Mouse (Mus musculus) neutrophil, adult 5-6 weeks (primary cell): ENCODE measurements around the gene Anapc7. TPM values are rescaled to one million over a fixed set of nuclear protein-coding genes. Genes with fewer than 3 reads are reported as not detected.
"Not testable (repeated sequence)": the region's sequence is repeated elsewhere in the genome, so short reads cannot be mapped to it uniquely, and the experiment has no call there.

Source experiments
- ATAC-seq: fragments of 151-379, 151-347 bp; 2 replicates; pipeline ENCODE4 v1.8.0; 2017; ENCODE audit warnings: mild to moderate bottlenecking, moderate TSS enrichment; ENCODE audit not compliant: insufficient number of reproducible peaks, poor library complexity, low FRiP score, severe bottlenecking; ENCODE audit errors: extremely low read depth
- total RNA-seq: library from RNA; stranded (forward); fragments of 200-1000 nt; gene quantifications from 2 replicates; pipeline ENCODE4 v1.2.3, GENCODE M21; 2017

Anapc7 gene
- total RNA-seq, 1 experiment from 2014 or later: 24.6 TPM

DNA sequence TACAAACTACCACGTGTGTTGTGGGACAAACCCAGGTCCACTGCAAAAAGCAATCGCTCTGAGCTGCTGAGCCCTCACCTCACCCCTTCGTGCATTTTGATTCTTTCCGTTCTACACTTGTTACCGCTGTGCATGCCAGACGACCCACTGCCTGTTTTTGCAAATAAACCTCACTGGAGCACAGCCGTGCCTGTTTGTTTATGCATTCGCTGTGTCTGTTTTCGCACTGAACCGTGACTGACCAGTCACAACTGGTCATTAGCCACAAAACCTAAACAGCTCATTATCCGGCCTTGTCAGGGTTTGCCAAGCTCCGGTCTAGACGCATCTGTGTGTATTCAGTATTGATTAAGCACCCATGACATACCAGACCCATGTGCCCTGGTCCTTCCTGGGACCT lies 19.3 kb upstream of the Anapc7 start:
- ATAC-seq: no peak

DNA sequence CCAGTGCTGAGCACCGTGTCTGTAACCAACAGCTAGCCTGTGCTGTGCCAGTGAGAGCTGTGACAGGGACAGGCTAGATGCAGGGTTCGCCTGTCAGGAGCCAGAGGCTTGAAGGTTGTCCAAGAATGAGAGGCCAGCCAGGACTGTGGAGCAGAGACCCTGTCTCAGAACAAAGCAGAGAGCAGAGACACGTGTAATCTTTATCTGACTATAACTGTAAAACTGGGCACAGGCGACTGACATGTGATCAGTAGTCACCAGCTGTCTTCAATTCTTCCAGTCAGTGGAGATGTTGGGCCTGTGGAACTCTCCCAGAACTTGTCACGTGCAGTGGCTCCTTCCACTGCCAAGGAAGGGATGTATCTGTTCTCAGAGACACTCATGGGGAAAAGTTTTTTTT lies 18.7 kb upstream of the Anapc7 start:
- ATAC-seq: no peak

DNA sequence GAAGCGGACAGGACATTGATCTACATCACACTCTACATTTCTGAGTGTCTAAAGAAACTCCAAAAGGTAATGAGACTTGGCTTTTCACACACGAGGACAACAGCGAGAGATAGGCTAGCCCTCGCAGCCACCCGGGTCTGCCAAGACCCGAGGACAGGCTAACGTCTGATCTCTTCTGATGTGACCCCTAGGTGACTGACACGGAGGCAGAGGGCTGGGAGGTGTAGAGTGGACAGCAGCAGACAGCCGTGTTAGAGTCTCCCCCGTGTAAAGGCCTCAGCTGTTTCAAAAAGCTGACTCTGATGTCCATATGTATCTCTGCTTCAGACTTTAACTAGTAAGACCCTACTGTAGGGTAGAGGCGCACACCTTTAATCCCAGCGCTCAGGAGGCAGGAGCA lies 18.1 kb upstream of the Anapc7 start:
- ATAC-seq: no peak

GRCm38 (mm10) chr5:122405537-122405936 lies 16.0 kb upstream of the Anapc7 start:
- no peak for ATAC-seq

DNA sequence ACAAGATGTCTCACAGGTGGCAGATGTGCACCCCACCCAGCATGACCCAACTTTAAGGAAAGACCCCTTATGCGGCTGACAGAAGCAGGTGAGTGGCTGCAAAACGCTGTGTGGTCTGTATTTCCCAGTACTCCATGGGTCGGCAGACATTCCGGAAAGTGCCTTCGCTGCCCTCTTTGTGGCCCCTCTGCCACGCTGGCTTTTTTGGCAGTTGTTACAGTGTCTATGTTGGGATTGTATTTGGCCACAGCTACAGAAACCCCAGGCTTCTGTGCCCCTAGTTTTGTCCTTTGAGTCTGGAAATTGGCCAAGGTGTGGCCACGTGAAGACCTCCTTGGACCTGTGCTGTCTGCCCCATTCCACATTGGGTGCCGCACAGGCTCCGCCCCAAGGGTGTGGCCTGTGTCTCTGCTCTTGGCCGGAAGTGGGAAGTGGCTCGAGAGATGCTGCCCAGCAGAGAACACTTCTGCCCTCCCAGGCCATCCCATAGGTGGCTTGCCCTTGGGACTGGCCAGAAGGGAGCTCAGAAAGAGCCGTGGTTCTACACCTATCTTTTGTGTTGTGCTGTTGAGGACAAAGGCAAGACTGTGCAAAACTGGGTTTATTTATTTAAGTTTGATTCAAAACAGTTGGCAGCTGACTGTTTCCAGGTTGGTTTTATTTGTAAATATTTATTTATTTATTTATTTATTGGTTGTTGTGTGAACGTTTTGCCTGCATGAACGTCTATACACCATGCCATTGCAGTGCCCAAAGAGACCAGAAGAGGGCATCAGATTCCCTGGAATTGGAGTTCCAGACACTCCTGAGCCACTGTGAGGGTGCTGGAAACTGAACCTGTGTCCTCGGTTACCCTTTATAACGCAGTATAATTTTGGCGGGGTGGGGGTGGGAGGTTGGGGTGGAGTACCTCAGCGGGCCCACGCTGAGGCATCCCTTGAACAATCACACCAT lies 11.5 kb upstream of the Anapc7 start:
- ATAC-seq: no peak

DNA sequence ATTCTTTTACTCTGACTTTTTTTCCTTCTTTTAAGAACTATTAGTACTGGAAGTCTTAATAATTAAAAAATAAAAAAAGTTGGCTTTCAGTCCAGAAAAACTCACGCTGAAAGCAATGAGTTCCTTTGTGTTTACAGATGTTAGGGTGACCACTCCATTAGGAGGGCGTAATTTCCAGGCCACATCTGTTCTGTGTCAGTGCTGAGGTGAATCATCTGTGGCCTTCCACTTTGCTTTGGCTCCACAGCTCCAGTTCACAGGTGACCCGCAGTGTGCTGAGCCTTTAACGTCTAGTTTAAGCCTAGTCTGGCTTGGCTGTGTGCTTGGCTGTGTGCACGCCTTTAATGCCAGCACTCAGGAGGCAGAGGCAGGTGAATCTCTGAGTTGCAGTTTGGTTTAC lies 9.6 kb upstream of the Anapc7 start:
- ATAC-seq: no peak

DNA sequence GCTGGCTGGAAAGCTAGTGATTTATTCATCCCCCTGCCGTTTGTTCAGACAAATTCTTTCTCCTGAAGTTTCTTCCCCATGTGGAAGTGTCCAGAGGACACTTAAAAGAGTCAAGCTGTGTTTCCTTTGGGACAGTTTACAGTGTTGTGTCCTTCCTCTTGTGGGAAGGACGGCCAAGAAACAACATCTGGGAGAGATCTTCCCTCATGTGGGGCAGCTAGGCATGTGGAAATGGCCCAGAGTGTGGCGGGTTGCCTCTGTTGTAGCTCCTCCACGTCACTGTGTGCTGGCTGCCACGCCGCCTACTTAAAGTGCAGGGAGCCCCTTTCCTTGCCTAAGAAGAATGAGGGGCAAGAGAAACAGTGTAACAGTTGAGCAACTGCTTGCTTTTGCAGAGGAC lies 8.7 kb upstream of the Anapc7 start:
- ATAC-seq: no peak

DNA sequence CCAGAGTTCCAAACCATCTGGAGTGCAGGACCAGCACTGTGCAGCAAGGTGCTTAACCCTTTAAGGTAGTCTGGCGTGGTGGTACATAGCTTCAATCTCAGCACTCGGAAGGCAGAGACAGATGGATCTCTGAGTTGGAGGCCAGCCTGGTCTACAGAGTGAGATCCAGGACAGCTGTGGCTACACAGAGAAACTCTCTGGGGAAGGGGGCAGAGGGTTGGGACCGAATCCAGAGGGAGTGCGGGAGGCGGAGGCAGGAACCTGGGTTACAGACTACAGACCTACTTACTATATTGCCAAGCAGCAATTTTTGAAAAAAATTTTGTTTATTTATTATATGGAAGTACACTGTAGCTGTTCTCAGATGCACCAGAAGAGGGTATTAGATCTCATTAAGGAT lies 7.1 kb upstream of the Anapc7 start:
- ATAC-seq: no peak

DNA sequence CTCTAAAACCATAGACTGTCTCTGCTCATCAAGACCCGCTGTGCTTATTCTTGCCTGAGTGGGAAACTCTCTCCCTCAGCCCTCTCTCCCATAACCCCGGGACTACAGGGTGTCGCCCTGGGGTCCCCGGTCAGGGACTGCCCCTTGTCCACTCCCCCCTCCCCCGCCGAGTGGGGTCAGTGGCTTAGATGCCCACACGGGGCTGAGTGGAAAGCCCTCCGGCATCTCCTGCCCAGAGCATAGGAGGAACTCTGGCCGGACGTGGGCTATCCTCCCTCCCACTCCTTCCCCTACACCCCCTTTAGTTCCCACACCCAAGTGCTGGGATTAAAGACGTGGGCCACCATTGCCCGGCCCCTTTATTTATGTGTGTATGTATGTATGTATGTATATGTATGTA lies 6.0 kb upstream of the Anapc7 start:
- no peak for ATAC-seq

DNA sequence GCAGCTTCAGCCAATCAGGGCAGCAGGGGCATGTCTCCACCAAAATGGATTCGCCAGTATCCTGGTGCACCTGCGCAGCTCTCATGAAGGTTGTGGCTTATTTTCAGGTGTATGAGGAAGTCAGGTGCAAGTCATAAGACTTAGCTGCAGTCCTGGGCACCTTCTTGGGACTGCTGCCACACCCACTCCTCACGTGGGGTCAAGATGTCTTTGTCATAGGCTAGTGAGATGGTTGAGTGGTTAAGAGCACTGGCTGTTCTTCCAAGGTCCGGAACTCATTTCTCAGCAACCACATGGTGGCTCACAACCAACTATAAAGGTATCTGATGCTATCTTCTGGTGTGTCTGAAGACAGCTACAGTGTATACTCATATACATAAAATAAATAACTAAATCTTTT lies 817 bp upstream of the Anapc7 start:
- ATAC-seq: not testable (repeated sequence)

GRCm38 (mm10) chr5:122422071-122422964 lies 825 bp downstream of the Anapc7 start:
- ATAC-seq: peak; percentile 91

DNA sequence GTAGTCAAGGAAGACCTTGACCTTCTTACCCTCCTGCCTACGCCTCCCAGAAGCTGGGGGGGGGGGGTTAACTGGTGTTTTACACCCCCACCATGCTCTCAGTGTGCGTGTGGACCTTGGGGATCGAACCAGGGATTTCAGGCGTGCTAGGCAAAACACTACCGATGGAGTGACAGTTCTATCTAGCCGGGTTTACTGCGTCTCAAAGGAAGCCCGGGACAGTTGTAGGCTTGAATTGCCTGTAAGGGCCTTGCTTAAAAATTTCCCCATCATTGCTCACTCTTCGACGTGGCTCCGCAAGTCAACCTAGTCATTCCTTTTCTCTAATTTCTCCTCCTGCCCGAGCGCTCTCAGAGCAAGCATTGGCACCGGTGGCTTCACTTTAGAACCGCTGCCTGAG lies 1.6 kb downstream of the Anapc7 start:
- ATAC-seq: no peak

DNA sequence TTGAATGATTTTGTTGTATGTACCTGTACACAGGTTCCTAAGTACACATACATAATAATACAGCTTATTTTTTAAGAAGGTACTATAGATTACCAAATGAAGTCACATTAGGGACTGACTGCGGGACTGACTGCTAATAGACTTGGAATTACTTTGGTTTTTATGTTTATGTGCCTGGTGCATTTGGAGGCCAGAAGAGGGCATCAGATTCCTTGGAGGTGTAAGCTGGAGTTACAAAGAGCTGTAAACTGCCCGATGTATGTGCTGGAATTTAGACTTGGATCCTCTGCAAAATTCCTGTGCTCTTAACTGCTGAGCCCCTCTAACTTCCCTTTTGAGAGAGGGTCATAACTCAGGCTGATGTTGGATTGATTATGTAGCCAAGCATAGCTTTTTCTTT lies 4.1 kb downstream of the Anapc7 start:
- no peak for ATAC-seq

DNA sequence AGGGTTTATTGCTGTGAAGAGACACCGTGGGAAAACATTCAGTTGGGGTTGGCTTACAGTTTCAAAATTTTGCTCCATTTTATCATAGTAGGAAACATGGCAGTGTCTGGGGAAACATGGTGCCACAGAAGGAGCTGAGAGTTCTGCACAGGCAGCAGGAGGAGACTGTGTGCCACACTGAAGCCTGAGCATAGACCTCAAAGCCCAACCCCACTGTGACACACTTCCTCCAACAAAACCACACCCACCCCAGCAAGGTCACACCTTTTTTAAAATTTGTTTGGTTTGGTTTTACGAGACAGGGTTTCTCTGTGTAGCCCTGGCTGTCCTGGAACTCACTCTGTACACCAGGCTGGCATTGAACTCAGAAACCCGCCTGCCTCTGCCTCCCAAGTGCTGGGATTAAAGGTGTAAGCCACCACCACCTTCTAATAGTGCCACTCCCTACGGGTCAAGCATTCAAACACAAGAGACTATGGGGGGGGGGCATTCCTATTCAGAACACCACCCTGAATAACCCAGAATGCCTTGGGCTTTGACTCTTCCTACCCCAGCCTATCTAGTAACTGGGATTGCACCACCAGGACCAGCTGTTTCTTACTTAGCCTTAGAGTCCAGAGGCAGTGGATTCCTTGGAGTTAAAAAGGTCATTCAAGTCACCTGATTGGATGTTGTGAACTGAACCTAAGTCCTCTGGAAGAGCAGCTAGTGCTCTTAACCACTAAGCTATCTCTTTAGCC lies 8.7 kb downstream of the Anapc7 start:
- no peak for ATAC-seq

DNA sequence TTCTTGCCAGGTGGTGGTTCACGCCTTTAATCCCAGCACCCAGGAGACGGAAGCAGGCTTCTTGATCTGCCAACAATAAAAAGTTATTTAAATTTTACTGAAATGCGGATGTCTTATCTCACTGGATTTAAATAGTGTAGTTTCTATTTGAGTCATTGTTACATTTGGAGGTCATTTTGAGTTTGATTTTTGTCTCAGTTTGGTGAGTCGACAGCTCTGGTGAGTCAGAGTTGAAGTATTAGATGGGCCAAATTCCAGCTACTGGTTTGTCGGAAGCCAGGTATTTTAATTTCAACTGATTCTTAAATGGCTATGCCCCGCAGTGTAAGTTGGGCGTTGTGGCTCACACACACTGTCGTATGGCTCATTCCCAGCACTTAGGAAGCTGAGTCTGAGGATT lies 9.7 kb downstream of the Anapc7 start:
- ATAC-seq: no peak

DNA sequence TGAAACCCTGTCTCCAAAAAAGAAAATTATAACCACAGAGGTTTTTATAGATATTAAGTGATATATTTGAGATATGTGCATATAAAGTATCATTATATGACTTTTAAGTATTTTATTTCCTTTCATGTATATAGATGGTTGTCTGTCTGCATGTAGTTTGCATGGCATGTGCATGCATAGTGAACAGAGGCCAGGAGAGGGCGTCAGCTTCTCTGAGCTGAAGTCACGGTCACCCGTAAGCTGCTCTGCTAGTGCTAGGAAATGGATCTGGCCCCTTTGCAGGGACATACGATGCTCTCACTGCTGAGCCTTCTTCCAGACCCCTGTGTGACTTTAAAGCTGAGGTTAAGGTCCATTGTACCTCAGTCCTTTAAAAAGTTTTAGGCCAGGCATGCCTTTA lies 13.0 kb downstream of the Anapc7 start:
- no peak for ATAC-seq

- ATAC-seq: no peak
These were observed 18.1 kb downstream of the Anapc7 start for GRCm38 (mm10) chr5:122439400-122440094.

GRCm38 (mm10) chr5:122440095-122440630 lies 18.7 kb downstream of the Anapc7 start:
- ATAC-seq: no peak
